Mouse (Mus musculus): ENCODE data around the gene Cptp.

The Cptp gene

GRCm38 (mm10) chr4:155887674-155888073 is 18.4 kb upstream of the Cptp start:
- DNase-seq, result no peak

GRCm38 (mm10) chr4:155886330-155886729 is 17.1 kb upstream of the Cptp start:
- no peak for DNase-seq

- no peak for DNase-seq
These were observed 14.3 kb upstream of the Cptp start for GRCm38 (mm10) chr4:155883587-155883986.

- DNase-seq, result peak; percentile 4
These were observed 2.2 kb upstream of the Cptp start for GRCm38 (mm10) chr4:155871404-155871803.

GRCm38 (mm10) chr4:155868614-155869298 is 484 bp downstream of the Cptp start:
- DNase-seq, result no peak

GRCm38 (mm10) chr4:155863001-155863400 is 6.2 kb downstream of the Cptp start, which contains the start of gene Tas1r3:
TSS of gene Tas1r3 (minus strand) at chr4:155863362.
- peak; percentile 6 for DNase-seq

GRCm38 (mm10) chr4:155861787-155862186 is 7.5 kb downstream of the Cptp start:
- no peak for DNase-seq

GRCm38 (mm10) chr4:155859318-155859717 is 9.9 kb downstream of the Cptp start:
- DNase-seq, result no peak

- DNase-seq, result no peak
These were observed 12.4 kb downstream of the Cptp start for GRCm38 (mm10) chr4:155856881-155857280.

GRCm38 (mm10) chr4:155856071-155856470 is 13.2 kb downstream of the Cptp start:
- no peak for DNase-seq

- no peak for DNase-seq
These were observed 14.2 kb downstream of the Cptp start for GRCm38 (mm10) chr4:155854991-155855390.

- no peak for DNase-seq
These were observed 15.8 kb downstream of the Cptp start for GRCm38 (mm10) chr4:155853421-155853820.

GRCm38 (mm10) chr4:155851951-155852411 is 17.3 kb downstream of the Cptp start:
- DNase-seq, result peak; percentile 53

GRCm38 (mm10) chr4:155851368-155851767 is 17.9 kb downstream of the Cptp start:
- DNase-seq, result no peak

GRCm38 (mm10) chr4:155849792-155850451 is 19.3 kb downstream of the Cptp start:
- no peak for DNase-seq

- no peak for DNase-seq
These were observed 19.8 kb downstream of the Cptp start for GRCm38 (mm10) chr4:155849391-155849790.

GRCm38 (mm10) chr4:155848434-155849095 is 20.7 kb downstream of the Cptp start:
- DNase-seq, result no peak

GRCm38 (mm10) chr4:155847591-155848352 is 21.5 kb downstream of the Cptp start:
- DNase-seq, result no peak

GRCm38 (mm10) chr4:155846871-155847578 is 22.2 kb downstream of the Cptp start, which contains the start of gene Dvl1:
TSS of gene Dvl1 (plus strand) at chr4:155847402.
- DNase-seq, result peak; percentile 93

- no peak for DNase-seq
These were observed 26.0 kb downstream of the Cptp start for GRCm38 (mm10) chr4:155843231-155843630.

GRCm38 (mm10) chr4:155841651-155842270 is 27.5 kb downstream of the Cptp start:
- peak; percentile 46 for DNase-seq

GRCm38 (mm10) chr4:155841003-155841454 is 28.2 kb downstream of the Cptp start:
- DNase-seq, result peak; percentile 34
